Mouse (Mus musculus) regulatory T cell (primary cell): ENCODE results near the gene Rasl11a.

Experiments used
- in situ Hi-C: fragments of 300-600 bp; cut with MboI, MseI; formaldehyde crosslinking; loops from one replicate; pipeline ENCODE4 v1.15.1; 2025; ENCODE audit warnings: high pct_unique_total_duplicates

Rasl11a gene

DNA sequence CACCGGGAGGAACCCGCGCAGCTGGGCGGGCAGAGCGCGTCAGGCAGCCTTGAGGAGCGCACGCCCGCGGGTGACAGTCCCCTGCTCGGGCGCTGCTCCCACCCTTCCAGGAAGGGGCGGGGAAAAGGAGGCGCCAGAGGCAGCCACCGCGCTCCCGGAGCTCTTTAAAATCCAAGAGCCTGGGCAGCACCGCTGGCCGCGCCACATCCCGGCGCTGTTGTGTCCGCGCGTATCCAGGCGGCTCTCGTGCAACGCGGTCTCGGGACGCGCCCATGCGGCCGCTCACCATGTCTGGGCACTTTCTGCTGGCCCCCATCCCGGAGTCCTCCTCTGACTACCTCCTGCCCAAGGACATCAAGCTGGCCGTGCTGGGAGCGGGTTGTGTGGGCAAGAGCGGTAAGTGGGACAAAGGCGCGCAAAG, at the start of gene Rasl11a:
Rasl11a (plus strand) TSS at position 127 of the 421 bp plus-strand sequence.
- in situ Hi-C loops = no loop called here

DNA sequence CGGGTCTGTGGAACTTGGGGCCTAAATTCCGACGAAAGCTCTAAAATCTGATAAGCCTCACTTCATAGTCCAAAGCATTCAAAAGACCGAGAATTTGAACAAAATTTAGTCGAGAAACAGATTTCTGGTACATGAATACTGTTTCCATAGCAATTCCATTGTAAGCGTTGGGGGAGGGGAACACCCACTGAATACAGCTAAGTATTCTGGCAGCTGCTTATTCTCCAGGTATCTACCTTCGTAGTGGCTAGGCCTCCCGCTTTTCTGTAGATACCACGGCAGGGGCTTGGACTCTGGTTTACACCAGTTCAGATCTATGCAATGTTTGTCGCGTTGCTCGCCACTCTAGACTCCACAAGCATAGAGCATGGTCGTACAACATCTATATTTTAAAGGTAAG, 49.1 kb upstream of the Rasl11a start:
- in situ Hi-C loops = loop anchor here (25.0 kb wide), 2 partner anchors 1067 to 1583 kb away; partner anchors contain the start of genes Pomp, Zkscan14 and Zkscan5

DNA sequence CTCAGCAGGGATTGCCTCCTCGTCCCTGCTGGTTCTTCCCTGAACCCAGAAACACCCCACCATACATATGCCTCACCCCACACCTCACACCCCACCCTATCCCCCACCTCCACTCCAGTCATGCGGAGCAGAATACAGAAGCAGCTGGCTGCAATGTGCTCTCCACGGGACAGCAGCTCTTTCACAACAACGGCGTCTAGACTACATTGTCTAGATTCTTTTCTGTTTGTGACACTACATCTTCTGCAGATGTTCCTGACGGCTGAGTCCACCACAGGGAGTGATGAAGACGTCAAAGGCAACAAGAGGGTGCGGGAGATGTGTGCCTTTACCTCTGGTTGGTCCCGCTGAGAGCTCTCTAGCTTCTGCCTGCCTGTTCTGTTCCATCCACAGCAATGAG, 46.8 kb upstream of the Rasl11a start:
- in situ Hi-C loops = loop anchor here (25.0 kb wide), 2 partner anchors 1064 to 1586 kb away; partner anchors contain the start of genes Pomp, Zkscan14 and Zkscan5

DNA sequence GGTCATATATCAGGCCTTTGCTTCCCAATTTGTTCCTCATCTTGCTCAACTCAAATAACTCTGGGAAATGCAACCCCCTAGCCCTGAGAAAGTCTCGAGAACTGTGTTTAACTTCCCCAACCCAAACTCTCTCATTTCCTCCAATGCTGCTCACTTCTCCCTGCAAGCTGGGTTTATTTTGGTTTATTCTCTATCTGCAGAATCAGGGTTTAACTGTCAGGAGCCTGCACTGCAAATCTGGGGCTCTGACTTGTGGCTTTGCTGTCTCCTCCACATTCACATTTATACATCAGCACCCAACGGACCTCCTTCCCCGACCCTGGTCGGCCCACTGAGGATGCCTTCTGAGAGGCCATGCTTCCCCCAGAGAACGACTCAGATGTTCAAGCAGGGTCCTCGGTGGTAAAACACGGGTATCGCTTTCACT, 38.9 kb upstream of the Rasl11a start:
- in situ Hi-C loops = loop anchor here (25.0 kb wide), 2 partner anchors 569 to 1044 kb away; partner anchors contain the start of gene Cdk8

DNA sequence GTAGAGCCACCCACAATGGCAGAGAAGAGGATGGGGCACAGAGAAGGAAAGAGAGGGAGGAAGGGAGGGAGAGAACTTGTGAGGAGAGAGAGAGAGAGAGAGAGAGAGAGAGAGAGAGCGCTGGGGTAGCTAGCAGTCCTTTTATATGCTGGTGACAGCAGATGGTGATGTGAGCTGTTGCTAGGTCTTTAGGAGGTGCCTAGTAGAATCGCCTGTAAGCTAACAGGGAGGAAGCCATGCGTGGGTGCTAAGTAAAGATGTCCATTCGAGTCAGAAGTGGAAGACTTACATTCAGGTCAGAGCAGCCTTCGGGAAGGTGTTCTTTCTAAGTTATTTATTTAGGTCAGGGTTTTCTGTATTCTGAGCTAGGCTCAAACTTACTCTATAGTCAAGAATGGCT, 34.9 kb upstream of the Rasl11a start:
- in situ Hi-C loops = loop anchor here (25.0 kb wide), 2 partner anchors 573 to 1048 kb away; partner anchors contain the start of gene Cdk8

DNA sequence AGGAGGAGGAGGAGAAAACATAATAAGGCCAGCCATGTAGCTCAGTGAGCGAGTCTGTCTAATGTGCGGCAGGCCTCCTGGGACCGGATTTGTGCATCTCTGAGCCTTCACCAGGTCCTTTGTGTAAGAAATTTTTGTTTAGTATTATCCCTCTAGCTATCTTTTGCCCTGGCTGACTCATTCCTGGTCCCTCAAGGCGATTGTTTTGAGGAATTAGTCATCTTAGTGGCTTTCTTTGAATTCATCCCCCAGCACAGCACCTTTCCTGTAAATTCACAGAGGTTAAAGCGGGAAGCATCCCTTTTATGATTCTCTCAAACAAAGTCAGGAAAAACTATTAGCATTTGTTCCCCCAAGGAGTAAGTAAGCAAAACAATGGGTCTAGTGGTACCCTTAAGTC, 32.0 kb upstream of the Rasl11a start:
- in situ Hi-C loops = loop anchor here (25.0 kb wide), 2 partner anchors 576 to 1051 kb away; partner anchors contain the start of gene Cdk8

DNA sequence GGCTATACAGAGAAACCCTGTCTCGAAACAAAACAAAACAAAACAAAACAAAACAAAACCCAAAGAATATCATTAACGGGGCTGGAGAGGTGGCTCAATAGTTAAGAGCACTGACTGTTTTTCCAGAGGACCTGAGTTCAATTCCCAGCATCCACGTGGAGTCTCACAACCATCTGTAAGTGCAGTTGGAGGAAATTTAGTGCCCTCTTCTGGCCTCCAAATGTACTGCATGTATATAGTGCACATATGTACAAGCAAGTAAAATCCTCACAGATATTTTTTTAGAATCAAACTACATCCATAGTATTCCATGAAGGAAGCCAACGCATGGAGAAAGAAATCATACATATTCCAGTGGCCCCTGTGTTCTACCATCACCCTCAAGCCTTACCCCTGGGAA, 31.4 kb upstream of the Rasl11a start:
- in situ Hi-C loops = loop anchor here (25.0 kb wide), 2 partner anchors 576 to 1051 kb away; partner anchors contain the start of gene Cdk8

DNA sequence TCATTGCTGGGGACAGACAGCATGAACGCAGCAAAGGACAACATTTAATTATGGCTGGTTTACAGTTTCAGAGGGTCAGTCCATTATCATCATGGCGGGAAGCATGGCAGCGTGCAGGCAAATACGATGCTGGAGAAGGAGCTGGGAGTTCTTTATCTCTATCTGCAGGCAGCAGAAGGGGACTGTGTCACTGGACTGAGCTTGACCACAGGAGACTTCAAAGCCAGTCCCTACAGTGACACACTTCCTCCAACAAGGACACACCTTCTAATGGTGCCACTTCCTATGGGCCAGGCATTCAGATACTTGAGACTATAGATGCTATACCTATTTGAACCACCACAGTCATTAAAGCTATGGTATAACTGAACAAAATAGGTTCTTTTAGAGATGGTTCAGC, 29.5 kb upstream of the Rasl11a start:
- in situ Hi-C loops = loop anchor here (25.0 kb wide), 2 partner anchors 578 to 1053 kb away; partner anchors contain the start of gene Cdk8

DNA sequence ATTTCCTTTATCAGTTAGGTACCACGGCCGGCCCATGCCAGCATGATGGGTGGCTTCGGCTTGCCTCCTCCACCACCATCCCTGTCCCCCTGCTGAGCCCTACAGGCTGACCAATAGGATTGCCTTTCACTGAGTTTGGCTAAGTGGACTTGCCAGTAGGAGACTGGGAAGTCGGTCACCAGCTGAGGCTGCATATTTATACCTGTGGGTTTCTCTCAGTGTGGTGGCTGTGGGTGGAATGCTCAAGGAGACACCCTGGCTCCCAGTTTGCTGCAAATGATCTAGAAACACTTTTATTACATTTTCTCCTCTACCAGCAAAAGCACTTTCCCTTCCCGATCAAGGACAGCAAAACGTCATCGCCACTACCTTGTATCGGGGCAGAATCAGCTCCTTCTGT, 27.3 kb upstream of the Rasl11a start:
- in situ Hi-C loops = loop anchor here (25.0 kb wide), 2 partner anchors 580 to 1055 kb away; partner anchors contain the start of gene Cdk8

DNA sequence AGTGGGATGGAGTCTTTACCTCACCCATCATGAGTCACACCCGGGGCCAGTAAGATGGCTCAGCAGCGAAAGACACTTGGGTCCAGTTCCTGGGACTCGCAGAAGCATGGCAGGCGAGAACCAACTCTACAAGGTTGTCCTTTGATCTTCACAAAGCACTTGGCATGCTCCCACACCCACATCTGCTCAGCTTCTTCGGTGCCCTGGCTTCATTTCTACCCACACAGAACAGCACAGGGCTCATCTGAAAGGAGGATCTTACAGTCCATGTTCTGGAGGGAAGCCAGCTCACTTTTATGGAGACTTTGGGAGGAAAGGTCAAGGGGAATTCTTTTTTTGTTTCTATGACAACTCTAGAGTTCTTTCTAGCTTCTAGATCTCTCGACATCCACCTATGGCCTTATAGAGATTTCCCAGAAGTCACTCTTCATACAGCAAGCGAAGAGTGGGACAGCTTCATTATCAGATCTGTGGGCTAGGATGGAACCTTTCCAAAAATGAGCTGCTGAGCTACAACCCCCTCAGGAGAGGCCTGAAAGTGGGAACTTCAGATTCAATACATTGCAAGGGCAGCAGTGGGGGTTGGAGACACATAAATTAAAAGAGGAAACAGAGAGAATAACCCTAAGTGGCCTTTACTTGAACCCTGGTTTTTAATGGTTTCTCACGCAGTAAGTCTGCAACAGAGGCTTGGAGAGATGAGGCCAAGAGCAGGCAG, 25.8 kb upstream of the Rasl11a start:
- in situ Hi-C loops = loop anchor here (25.0 kb wide), 2 partner anchors 582 to 1057 kb away; partner anchors contain the start of gene Cdk8

DNA sequence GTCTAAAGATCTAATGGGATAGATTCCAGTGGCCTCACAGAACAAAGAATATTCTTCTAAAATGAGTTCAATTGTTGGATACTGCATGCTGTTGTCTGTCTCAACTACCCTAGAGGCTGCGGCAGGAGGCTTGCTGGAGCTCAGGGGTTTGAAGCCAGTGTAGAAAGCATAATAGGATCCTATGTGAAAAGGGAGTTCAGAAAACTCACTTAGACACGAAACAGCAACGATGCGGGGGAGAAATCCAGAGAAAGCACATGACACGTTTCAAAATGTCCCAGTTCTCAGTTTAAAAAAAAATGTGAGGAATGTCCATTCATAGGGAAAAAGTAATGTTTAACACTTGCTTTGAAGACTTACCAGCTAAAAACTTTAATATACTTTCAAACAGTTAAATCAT, 21.9 kb upstream of the Rasl11a start:
- in situ Hi-C loops = loop anchor here (5.0 to 25.0 kb wide), 3 partner anchors 36 to 1061 kb away; partner anchors contain the start of gene Cdk8

DNA sequence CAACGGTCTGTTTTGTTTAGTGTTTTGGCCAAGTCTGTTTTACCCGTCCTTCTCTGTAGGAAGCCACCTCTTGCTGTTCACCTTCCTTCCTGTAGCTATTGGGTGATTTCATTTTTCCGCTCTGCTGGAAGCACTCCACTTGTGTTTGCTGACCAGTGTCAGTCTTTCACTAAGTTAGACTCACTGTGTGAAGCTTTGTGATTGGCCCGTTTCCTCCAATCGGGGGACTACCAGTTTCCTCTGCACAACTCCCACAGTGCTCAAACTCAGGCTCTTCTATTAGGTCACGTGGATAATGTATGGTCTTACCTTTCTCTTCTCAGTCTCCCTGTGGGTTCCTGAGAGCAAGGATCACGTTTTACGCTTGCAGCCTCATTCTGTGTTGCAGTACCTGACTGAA, 15.3 kb upstream of the Rasl11a start:
- in situ Hi-C loops = no loop called here

DNA sequence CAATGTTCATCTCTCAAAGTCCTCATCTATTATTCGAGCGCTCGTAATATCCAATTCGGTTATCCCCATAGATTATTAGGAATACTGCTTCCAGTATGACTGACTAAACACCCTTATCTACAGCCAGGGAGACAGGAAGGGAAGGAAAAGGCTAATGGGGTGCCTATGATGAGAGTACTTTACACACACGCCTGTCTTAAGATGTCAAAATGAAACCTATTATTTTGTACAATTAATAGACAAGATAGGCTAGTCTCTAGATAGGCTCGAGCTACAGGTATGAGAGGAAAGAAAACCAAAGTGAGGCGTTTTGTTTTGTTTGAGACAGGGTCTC, 12.5 kb upstream of the Rasl11a start:
- in situ Hi-C loops = loop anchor here (10.0 kb wide), 1 partner anchor 242 kb away; the partner anchor contains the start of genes Lnx2 and Polr1d

DNA sequence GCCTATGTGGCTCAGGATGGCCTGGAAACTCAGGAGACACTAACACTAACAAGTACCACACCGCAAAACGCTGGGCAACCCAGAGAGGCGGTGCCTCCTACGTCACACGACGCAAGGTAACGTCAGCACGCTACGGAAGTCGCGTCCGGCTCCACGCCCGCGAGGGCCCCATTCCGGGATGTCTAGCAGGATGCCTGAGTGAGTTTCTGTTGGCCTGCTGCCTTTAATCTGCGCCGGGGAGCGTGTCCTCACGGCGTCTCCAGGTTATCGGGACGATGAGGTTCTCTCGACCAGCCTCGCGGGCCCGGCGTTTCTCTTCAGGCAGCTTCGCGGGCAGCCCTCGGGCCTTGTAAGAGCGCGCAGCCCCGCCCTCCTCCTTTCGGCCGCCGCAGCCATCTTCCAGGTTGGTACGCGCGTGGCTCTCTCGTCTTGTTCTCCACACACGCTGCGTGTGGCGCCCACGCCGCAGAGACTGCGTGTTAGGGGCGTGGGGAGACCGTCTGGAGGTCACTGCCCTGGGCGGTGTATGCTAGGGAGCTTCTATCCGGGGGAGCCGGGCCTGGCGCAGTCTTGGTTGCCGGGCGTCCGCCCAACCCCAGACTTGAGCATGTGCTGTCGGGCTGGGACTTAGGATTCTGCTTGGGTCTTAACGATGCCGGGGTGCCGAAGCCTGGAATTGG, 12.0 kb upstream of the Rasl11a start, which contains the start of gene Rpl21:
Rpl21 (plus strand) TSS at position 122 of the 680 bp plus-strand sequence.
- in situ Hi-C loops = loop anchor here (10.0 kb wide), 1 partner anchor 242 kb away; the partner anchor contains the start of genes Lnx2 and Polr1d

DNA sequence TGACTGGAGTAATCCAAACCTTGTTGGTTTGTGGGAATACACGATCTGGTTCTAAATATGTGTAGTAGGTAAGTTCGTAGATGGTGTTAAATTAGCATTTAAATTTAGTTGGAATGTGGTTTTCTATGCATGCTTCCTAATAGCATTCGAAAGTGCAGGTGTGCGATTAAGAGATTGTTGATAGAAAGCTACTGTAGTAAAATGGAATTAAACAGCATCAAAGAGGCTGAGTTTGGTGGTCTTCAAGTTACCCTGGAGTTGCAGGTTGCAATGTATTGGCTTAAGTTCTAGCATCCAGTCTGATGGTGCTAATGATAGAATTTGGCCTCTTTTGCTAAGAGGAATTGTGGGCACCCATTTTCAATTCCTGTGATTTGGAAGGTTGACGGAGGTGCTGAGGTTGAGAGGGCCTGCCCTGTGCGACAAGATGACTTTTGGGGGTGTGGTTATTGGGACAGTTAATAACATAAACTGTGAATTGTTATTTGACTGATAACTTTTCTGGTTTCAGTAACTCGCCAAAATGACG, 11.1 kb upstream of the Rasl11a start:
- in situ Hi-C loops = loop anchor here (10.0 kb wide), 1 partner anchor 241 kb away; the partner anchor contains the start of genes Lnx2 and Polr1d

DNA sequence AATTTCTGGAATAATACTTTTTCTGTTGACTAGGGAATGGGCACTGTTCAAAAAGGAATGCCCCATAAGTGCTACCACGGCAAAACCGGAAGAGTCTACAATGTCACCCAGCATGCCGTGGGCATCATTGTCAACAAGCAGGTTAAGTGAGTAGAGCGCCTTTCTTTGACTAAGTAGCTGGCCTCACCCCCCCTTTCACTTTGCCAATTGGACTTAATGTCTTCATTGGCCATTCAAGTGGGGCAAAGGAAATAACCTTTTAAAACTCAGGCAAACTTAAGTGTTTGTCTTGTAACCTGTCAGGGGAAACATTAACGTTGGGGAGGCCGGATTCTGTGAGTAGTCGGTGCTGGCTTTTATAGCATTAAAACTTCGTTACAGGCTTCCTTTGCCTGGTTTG, 9.9 kb upstream of the Rasl11a start:
- in situ Hi-C loops = loop anchor here (10.0 kb wide), 1 partner anchor 240 kb away; the partner anchor contains the start of genes Lnx2 and Polr1d

DNA sequence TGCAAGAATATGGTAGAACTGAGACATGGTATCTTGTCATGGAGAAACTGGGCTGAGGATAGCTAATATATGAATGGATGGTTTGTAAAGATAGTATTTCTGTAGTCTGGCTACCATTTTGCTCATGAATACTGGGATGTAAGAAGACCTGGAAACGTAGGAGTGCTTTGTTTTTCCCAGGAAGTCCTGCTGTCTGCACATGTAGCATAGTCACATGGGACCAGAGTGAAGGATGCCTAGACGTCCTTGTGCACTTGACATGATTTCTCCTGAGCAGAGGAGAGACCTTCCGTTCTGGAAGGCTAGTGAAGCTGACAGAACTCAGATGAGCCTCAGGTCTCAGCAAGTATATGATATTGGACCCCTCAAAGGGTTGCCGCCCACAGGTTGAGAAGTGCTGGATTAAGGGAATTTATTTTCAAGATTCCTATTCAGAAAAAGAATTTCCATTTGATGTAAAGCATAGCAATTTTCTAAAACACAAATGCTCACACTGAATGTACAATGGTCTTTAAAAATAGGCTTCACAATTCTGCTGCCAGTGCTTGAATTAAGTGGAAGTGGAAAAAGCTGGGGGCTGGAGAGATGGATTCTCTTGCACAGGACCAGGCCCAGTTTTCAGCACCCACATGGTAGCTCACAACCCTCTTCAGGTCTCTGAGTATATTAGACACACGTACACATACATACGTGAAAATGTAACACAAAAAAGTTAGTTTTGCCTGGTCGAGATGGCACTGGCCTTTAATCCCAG, 6.7 kb upstream of the Rasl11a start:
- in situ Hi-C loops = loop anchor here (10.0 kb wide), 1 partner anchor 237 kb away; the partner anchor contains the start of genes Lnx2 and Polr1d

DNA sequence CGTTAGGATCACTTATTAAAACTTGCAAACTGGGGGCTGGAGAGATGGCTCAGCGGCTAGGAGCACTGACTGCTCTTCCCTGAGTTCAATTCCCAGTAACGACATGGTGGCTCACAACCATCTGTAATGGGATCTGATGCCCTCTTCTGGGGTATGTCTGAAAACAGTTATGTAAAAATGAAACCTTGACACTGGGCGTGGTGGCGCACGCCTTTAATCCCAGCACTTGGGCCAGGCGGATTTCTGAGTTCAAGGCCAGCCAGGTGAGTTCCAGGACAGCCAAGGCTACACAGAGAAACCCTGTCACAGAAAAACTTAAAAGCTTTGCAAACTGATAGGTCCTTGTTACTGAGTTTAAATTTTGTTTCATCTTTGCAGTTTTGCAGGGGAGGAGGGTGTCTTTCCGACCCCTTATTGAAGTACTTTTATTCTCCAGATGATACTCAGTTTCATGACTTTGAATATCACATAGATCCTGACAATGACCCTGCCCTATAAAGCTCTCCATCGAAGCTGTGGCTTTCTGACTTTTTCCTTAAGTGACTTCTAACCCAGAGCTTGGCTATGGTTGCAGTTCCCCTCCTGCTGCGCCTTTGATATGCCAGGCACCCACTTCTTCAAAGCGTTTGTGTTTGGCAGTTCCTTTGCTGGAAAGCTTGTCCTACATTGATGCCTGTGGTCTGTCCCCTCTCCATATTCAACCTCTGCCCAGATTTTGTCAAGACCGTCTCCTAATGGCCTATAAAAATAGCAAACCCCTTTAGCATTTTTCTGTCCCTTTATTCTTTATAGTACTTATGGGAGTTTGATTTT, 5.8 kb upstream of the Rasl11a start:
- in situ Hi-C loops = loop anchor here (10.0 kb wide), 1 partner anchor 236 kb away; the partner anchor contains the start of genes Lnx2 and Polr1d

DNA sequence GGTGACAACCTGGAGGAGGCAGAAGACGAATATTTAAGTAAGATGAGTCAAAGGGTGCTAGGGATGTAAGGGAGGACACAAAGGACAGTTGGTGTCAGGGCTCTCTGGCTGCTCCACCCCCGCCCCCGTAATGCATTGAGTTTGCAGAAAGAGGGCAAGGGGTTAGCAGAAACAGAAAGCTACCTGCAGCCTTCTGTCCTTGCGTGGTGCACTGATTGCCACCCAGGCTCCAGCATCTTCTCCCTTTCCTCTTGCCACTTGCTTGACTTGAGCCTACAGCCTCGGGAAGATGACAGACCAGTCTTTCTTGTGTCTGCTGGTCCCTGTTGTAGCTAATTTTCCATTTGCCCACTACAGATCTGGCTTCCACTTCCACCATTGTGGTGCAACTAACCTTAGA, 5.1 kb upstream of the Rasl11a start:
- in situ Hi-C loops = loop anchor here (10.0 kb wide), 1 partner anchor 235 kb away; the partner anchor contains the start of genes Lnx2 and Polr1d

DNA sequence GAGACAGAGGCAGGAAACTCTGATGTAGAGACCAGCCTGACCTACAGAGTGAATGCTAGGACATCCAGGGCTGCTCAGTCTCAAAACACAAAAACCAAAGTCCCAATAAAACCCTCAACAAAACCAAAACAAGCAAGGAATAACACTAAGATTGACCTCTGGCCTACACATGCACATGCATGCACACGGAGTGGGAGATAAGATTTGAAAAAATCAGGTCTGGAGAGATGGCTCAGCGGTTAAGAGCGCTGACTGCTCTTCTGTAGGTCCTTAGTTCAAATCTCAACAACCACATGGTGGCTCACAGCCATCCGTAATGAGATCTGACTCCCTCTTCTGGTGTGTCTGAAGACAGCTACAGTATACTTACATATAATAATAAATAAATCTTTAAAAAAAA, 4.4 kb upstream of the Rasl11a start:
- in situ Hi-C loops = no loop called here
